Mouse (Mus musculus) bone marrow, adult 2 months (tissue): ENCODE data around the gene Gm45837.

Experiments used
- CTCF ChIP-seq: fragments of 200-500 bp; IDR thresholded peaks from 2 replicates; pipeline ENCODE4 v1.5.1; 2011; ENCODE audit warnings: low read length, control low read depth; ENCODE audit not compliant: control insufficient read depth, insufficient read depth
- POLR2A ChIP-seq: fragments of 200-500 bp; IDR thresholded peaks from 2 replicates; pipeline ENCODE4 v1.6.1; 2011; ENCODE audit warnings: low read depth, mild to moderate bottlenecking, control low read depth, low read length, borderline replicate concordance; ENCODE audit not compliant: control insufficient read depth

DNA sequence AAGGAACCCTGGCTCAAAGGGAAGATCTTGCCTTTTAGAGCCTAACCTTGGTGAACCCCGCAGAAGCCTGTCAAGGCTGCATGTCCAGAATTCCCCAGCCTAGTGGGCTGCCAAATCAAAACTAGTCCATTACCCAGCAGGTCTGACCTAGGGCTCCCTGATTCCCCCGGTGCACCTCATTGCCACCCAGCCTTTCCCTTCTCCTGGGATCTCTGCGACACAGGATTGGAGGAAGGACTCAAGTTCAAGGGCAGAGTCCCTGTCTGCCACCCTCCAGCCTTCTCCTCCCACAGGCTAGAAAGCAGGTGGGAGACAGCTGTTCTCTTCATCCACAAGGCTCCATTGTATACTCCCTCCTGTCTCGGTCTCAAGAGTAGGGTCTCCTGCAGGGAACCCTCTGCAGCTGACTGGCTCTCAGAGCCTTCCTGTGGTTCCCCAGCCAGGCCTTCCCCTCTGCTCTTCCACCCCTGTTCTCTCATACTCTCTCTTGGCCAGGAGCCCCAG, 47.6 kb downstream of the Gm45837 start:
- TF ChIP-seq CTCF, result no peak
- no peak for TF ChIP-seq POLR2A
